Mouse (Mus musculus) megakaryocyte, embryonic 14.5 days (primary cell): Measurements from ENCODE around the gene Lrmda.

Experiments
- FLI1 ChIP-seq: IDR thresholded peaks from 2 replicates; pipeline ENCODE4 v1.6.1; 2012; ENCODE audit warnings: low read length, inconsistent platforms, mixed read lengths
- GATA1 ChIP-seq: IDR thresholded peaks from 3 replicates; pipeline ENCODE4 v1.6.1; 2012; ENCODE audit warnings: mixed read lengths, low read length, inconsistent platforms, borderline replicate concordance

DNA sequence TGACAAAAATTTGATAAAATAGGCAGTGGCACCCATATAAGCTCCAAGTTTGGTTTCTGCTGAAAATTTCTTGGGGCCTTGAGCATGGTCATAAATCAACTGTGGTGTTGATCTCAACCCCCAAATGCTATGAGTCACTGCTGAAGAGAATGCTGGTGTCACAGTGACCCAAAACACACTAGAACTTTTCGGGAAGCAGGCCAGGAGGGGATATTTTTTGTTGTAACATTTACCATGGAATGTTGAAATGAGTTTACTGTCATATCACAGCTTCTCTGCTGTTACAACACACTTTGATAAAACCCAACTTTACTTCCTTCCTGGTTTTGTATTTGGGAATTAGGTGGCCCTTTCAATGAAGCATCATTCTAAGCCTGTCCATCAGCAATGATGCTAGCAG is 1065.3 kb downstream of the Lrmda start:
- TF ChIP-seq FLI1 (no peak), GATA1 (no peak)
